Mouse (Mus musculus): ENCODE results near the gene Myh15.

GRCm38 (mm10) chr16:49175729-49176395 lies 118.6 kb downstream of the Myh15 start:
- TF ChIP-seq CTCF (IDR thresholded peaks at IDR 0.05; ENCODE audit: low read depth): no peak
- TF ChIP-seq EP300 (IDR thresholded peaks at IDR 0.05; ENCODE audit: low read depth): no peak

Measured in heart, postnatal 0 days (tissue).